Mouse (Mus musculus) effector memory CD4-positive, alpha-beta T cell, adult 7 months (primary cell): ENCODE data around the gene Rabl2. TPM values are rescaled to one million over a fixed set of nuclear protein-coding genes. Genes with fewer than 3 reads are reported as not detected.

ENCODE experiments used
- polyA plus RNA-seq: library from polyadenylated mRNA; unstranded; fragments of 100-300 nt; shearing (Covaris generic); gene quantifications from one replicate; pipeline ENCODE4 v1.2.1, GENCODE M21; 2017

Gene Rabl2
- 0.80 TPM for polyA plus RNA-seq

DNA sequence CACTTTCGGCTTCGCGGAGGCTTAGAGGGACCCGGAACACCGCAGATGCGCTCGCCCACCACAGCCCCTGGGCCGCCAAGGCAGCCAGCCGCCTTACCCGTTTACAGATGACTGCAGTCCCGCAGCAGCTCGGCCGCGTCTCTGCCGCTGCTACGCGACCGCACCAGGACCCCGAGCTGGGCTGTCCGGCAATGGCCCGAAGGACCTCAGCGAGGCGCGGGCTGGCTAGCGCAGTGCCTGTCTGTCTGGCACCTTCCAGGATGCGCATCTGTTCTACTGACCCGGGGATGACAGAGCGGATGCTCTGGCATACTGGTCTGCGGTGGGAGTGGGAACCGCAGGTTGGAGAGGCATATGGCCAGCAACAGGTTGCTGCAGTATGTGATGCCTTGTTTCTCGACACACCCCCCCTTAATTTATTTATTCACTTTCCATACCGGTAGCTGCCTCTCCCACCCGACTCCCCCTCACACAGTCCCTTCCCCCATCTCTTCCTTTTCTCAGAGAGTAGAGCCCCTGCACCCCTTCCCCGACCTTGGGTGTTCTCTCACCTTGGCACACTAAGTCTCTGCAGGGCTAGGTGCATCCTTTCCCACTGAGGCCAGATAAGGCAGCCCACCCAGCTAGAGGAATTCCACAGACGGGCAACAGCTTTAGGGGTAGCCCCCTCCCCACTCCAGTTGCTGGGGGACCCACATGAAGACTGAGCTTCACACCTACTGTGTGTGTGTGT is at the start of gene Rabl2:
TSS of gene Rabl2 (minus strand) at position 201 of the 733 bp plus-strand sequence.

DNA sequence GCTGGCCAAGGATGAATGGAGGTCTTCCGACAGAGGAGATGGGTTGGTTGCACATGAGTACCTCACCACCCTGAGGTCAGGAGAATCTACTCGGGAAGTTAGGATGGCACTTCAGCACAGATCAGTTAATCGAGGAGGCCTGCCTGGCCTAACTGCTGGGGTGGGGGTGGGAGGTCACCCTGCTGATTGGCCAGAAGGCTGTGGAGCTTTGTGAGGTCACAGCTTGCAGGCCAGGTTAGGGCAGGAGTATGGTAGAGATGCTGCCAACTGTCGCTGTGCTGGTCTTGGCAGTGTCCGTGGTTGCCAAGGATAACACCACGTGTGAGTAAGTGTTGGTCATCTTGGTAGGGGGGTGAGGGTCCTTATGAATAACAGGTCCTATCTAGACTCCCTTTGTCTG is 23.6 kb downstream of the Rabl2 start, which contains the start of gene Acr:
TSS of gene Acr (plus strand) at position 213 of the 400 bp plus-strand sequence.

Other genes with a start within 250 kb of the Rabl2 start
- gene Lmf2, start 236.3 kb downstream of the Rabl2 start, polyA plus RNA-seq: 42.8 TPM
- 144 TPM for gene Ncaph2, start 236.2 kb downstream of the Rabl2 start, polyA plus RNA-seq
- 3.4 TPM for gene Sco2, start 218.1 kb downstream of the Rabl2 start, polyA plus RNA-seq
- 1.5 TPM for gene Tymp, start 214.9 kb downstream of the Rabl2 start, polyA plus RNA-seq
- gene Odf3b, start 212.6 kb downstream of the Rabl2 start, polyA plus RNA-seq: not detected
- gene Klhdc7b, start 207.0 kb downstream of the Rabl2 start, polyA plus RNA-seq: not detected
- gene Syce3, start 181.4 kb downstream of the Rabl2 start, polyA plus RNA-seq: not detected
- gene Cpt1b, start 166.1 kb downstream of the Rabl2 start, polyA plus RNA-seq: 0.37 TPM
- 6.8 TPM for gene C730034F03Rik, start 162.3 kb downstream of the Rabl2 start, polyA plus RNA-seq
- not detected for gene Gm44502, start 162.2 kb downstream of the Rabl2 start, polyA plus RNA-seq
- 102 TPM for gene Chkb, start 162.0 kb downstream of the Rabl2 start, polyA plus RNA-seq
- gene Mapk8ip2, start 138.0 kb downstream of the Rabl2 start, polyA plus RNA-seq: not detected
- gene Arsa, start 114.5 kb downstream of the Rabl2 start, polyA plus RNA-seq: 13.1 TPM
- gene Shank3, start 92.3 kb downstream of the Rabl2 start, polyA plus RNA-seq: not detected
- not detected for gene Acr, start 23.6 kb downstream of the Rabl2 start, polyA plus RNA-seq
- gene Syt10, start 249.9 kb upstream of the Rabl2 start, polyA plus RNA-seq: not detected